Mouse (Mus musculus): ENCODE measurements at regions not wholly inside any gene's neighbourhood (a gene's known extent, or its start where the extent isn't known, plus 50 kb on each side); places are given as distances from the start of the nearest gene placed in this dataset.

- in situ Hi-C loops (cut with MboI, MseI), result no loop called here
Measured at GRCm38 (mm10) chr8:90762390-90762789, 54.8 kb downstream of the Gm19935 start.

GRCm38 (mm10) chr8:90761947-90762346 lies 55.2 kb downstream of the Gm19935 start:
- in situ Hi-C loops (cut with MboI, MseI), result no loop called here

- in situ Hi-C loops (cut with MboI, MseI), result no loop called here
Measured at GRCm38 (mm10) chr8:90761446-90761845, 55.7 kb downstream of the Gm19935 start.

- in situ Hi-C loops (cut with MboI, MseI), result no loop called here
Measured at GRCm38 (mm10) chr8:90759531-90759930, 57.7 kb downstream of the Gm19935 start.

- in situ Hi-C loops (cut with MboI, MseI), result no loop called here
Measured at GRCm38 (mm10) chr8:90755020-90755419, 62.2 kb downstream of the Gm19935 start.

GRCm38 (mm10) chr8:90743546-90743945 lies 73.6 kb downstream of the Gm19935 start:
- in situ Hi-C loops (cut with MboI, MseI), result no loop called here

GRCm38 (mm10) chr8:90740963-90741733 lies 76.0 kb downstream of the Gm19935 start:
- in situ Hi-C loops (cut with MboI, MseI), result no loop called here

GRCm38 (mm10) chr8:90740302-90740962 lies 76.8 kb downstream of the Gm19935 start:
- in situ Hi-C loops (cut with MboI, MseI), result no loop called here

- in situ Hi-C loops (cut with MboI, MseI), result no loop called here
Measured at GRCm38 (mm10) chr8:90728011-90728410, 89.2 kb downstream of the Gm19935 start.

- in situ Hi-C loops (cut with MboI, MseI), result no loop called here
Measured at GRCm38 (mm10) chr8:90725188-90725587, 92.0 kb downstream of the Gm19935 start.

- in situ Hi-C loops (cut with MboI, MseI), result no loop called here
Measured at GRCm38 (mm10) chr8:90716436-90716835, 100.8 kb downstream of the Gm19935 start.

GRCm38 (mm10) chr8:90708524-90708923 lies 108.7 kb downstream of the Gm19935 start:
- in situ Hi-C loops (cut with MboI, MseI), result loop anchor here in 1 of 2 experiments (5.0 kb wide), 1 partner anchor 711 kb away; no protein-coding TSS in a partner anchor

GRCm38 (mm10) chr8:90692516-90692915 lies 124.7 kb downstream of the Gm19935 start:
- in situ Hi-C loops (cut with MboI, MseI), result no loop called here

GRCm38 (mm10) chr8:90685076-90685475 lies 132.1 kb downstream of the Gm19935 start:
- in situ Hi-C loops (cut with MboI, MseI), result no loop called here

- in situ Hi-C loops (cut with MboI, MseI), result no loop called here
Measured at GRCm38 (mm10) chr8:90670471-90671057, 146.6 kb downstream of the Gm19935 start.

- in situ Hi-C loops (cut with MboI, MseI), result no loop called here
Measured at GRCm38 (mm10) chr8:90669396-90669795, 147.8 kb downstream of the Gm19935 start.

GRCm38 (mm10) chr8:90659066-90659465 lies 158.1 kb downstream of the Gm19935 start:
- in situ Hi-C loops (cut with MboI, MseI), result no loop called here

- in situ Hi-C loops (cut with MboI, MseI), result no loop called here
Measured at GRCm38 (mm10) chr8:90657641-90658051, 159.5 kb downstream of the Gm19935 start.

GRCm38 (mm10) chr8:90657116-90657515 lies 160.1 kb downstream of the Gm19935 start:
- in situ Hi-C loops (cut with MboI, MseI), result no loop called here

GRCm38 (mm10) chr8:90656436-90657090 lies 160.6 kb downstream of the Gm19935 start:
- in situ Hi-C loops (cut with MboI, MseI), result no loop called here

GRCm38 (mm10) chr8:90654786-90655185 lies 162.4 kb downstream of the Gm19935 start:
- in situ Hi-C loops (cut with MboI, MseI), result no loop called here

- in situ Hi-C loops (cut with MboI, MseI), result no loop called here
Measured at GRCm38 (mm10) chr8:90642392-90642791, 174.8 kb downstream of the Gm19935 start.

Measured in T-helper 17 cell (primary cell).